Mouse (Mus musculus) thymus, postnatal 14 days (tissue): Measurements from ENCODE around the gene Capn12.

Source experiments
- DNase-seq: peaks from one replicate; pipeline ENCODE4 v3.0.0; 2021

Capn12 gene

DNA sequence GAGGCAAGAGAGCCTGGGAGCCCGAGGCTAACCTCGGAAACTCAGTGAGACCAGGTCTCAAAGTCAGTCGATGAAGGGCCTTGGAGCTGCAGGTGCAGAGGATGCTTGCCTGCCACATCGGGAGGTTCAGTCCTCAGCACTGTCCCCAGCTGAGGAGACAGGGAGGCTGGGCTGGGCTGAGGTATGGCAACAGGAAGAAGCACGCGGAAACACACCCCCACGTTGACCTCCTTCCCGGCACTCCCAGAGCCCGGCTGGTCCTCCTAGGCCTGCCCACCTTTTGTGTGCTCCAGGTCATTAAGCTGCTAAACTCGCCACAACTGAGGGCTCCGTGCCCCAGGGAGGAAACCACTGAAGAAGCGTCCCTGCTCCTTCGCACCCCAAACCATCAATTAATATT, at the start of gene Capn12:
Gene Capn12, plus strand, starts transcription at position 224 of the 400 bp plus-strand sequence.
- peak; percentile 61 for DNase-seq

DNA sequence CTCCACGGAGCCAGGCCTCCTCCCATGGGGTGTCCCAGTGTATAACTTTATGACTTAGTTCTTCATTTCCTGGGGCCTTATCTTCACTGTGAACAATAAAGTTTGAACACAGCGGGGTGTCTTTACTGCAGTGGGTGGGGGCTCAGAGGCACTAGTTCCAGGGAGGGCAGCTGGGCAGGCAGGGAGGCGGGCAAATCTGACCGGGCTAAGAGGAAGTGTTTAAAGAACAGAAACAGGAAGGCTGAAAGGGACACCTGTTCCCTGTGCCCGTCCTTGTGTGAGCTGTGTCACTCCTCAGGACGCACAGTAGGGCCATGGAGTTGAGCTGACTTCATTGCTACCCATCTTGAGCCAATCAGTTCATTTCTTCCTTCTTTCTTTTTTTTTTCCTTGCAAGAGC, 49.1 kb upstream of the Capn12 start:
- no peak for DNase-seq

- no peak for DNase-seq
Observed at GRCm38 (mm10) chr7:28833723-28834347, 47.4 kb upstream of the Capn12 start, which contains the start of gene Lgals4. TSS of gene Lgals4 (plus strand) at chr7:28833854.

DNA sequence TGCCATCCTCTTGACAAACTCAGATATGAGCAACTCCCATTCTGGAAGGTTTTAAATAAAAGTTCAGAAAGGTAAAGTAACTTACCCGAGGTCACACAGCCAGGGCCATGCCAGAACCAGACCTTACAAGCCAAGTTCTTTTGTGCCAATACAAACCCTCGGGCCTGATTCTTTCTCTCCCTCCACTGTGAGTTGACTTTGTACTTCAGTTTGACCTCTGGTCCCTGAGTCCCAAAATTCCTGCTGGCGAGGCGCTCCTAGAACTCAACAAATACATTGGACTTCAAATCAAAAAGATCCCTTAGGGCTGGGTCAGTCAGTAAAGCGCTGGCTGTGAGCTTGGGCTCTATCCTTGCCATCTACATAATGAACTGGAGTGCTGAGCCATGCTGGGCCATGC, 44.3 kb upstream of the Capn12 start:
- DNase-seq: no peak

GRCm38 (mm10) chr7:28838331-28838730, 42.9 kb upstream of the Capn12 start:
- DNase-seq: no peak

DNA sequence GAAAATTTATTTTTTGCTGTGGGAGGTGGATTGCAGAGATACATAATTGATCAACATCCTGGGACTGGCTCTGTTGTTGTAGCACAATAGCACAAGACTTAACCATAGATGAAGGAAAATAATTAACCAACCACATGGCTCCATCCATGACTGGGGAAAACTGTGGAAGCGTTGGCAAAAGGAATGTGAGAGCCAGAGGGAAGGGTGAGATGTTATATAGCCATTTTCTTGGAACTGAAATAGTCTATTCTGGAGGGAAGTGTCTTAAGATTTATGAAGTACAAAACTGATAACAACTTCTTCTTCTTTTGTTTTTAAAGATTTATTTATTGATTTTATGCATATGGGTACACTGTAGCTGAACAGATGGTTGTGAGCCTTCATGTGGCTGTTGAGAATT, 33.9 kb upstream of the Capn12 start:
- no peak for DNase-seq

- no peak for DNase-seq
Observed at GRCm38 (mm10) chr7:28849700-28850236, 31.5 kb upstream of the Capn12 start.

DNA sequence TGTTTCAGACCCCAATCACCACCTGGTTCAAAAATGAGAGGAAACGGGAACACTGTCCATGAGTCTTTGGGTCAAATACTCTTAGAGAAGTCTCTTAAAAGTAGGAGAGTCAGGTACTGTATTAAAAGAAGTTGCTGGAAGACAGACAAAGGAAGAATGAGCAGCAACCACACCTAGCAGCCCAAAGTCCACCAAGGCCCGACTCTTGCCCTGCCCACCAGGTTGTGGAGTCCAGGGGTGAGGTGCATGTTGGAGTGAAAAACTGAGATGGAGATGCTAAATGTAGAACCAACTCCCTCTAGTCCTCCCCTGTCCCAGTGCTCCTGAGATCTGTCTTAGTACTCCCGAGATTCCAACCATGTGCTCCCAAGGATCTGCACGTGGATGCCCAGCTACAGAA, 30.6 kb upstream of the Capn12 start:
- no peak for DNase-seq

GRCm38 (mm10) chr7:28859953-28860352, 21.3 kb upstream of the Capn12 start:
- DNase-seq: no peak

GRCm38 (mm10) chr7:28860898-28861297, 20.3 kb upstream of the Capn12 start:
- DNase-seq: no peak

- no peak for DNase-seq
Observed at GRCm38 (mm10) chr7:28862817-28863499, 18.3 kb upstream of the Capn12 start.

GRCm38 (mm10) chr7:28863540-28863939, 17.7 kb upstream of the Capn12 start, which contains the start of gene Lgals7:
TSS of gene Lgals7 (plus strand) at chr7:28863853.
- no peak for DNase-seq

DNA sequence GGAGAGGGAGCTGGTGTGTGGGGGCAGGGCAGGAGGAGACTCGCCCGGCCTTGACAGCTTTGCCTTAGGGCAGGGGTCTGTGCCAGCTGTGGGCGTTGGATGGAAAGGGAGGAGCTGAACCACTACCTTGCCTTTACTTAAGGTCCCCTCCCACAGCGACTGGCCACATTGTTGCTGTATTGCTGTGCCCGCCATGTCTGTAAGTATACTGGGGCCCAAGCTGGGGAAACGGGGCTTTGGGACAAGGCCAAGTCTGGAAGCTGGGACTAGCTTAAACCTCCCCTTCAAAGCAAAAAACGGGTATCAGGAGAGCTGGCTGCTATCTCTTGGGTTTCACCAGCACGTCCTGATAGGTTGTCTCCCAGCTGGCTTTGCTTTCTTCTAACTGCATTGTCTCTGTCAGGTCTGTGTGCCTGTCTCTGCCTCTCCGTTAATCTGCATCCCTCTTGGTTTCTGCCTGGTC, 16.9 kb upstream of the Capn12 start:
- no peak for DNase-seq

- DNase-seq: peak; percentile 99
Observed at GRCm38 (mm10) chr7:28865481-28866300, 15.5 kb upstream of the Capn12 start.

- DNase-seq: no peak
Observed at GRCm38 (mm10) chr7:28866769-28867507, 14.3 kb upstream of the Capn12 start.

- peak; percentile 85 for DNase-seq
Observed at GRCm38 (mm10) chr7:28867508-28868340, 13.5 kb upstream of the Capn12 start.

DNA sequence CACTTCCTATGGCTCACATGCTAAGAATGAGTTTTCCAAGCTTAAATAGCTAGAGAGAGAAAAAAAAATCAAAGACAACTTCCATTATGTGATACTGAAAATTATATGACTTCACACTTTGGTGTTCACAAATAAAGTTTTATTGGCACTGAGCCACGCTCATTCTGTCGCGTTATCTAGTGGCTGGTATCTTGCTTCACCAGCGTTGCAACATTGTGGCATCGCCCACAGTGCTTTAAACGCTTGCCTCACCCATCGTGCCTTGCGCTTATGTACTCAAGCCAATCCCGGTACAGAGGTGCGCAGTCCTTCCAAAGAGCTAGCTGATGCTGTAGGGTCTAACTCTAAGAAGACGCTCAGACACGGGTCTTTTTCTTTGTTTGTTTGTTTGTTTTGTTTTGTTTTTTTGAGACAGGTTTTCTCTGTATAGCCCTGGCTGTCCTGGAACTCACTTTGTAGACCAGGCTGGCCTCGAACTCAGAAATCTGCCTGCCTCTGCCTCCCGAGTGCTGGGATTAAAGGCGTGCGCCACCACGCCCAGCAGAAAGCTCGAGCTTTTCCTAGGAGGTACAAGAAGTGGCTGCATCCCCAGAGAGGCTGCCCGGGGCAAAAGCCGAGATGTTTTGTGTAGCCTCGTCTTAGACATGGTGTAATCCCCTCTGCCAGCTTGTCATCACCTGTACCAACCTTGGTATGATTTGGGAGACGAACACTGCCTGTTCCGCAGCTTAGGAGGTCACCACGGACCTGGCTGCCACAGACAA, 10.1 kb upstream of the Capn12 start:
- no peak for DNase-seq

DNA sequence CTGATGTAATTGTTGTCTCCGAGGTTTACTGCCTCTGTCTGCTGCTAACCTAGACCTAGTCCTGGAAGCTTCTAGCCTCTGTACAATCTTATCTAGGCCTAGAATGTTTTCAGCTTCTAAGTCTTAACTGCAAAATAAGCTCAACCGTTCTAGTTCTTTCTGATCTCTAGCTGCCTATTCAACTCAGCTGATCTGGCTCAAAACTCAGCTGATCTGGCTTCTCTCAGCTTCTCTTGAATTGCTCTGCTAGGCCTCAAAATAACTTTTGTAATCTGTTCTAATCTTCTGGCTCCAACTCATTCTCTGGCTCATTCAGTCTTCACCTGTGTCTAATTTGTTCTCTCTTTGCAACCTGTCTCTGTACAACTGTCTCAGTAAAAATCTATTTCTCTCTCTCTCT, 6.7 kb upstream of the Capn12 start:
- no peak for DNase-seq

GRCm38 (mm10) chr7:28876099-28876498, 5.1 kb upstream of the Capn12 start:
- DNase-seq: no peak

GRCm38 (mm10) chr7:28877155-28877554, 4.1 kb upstream of the Capn12 start:
- DNase-seq: no peak

DNA sequence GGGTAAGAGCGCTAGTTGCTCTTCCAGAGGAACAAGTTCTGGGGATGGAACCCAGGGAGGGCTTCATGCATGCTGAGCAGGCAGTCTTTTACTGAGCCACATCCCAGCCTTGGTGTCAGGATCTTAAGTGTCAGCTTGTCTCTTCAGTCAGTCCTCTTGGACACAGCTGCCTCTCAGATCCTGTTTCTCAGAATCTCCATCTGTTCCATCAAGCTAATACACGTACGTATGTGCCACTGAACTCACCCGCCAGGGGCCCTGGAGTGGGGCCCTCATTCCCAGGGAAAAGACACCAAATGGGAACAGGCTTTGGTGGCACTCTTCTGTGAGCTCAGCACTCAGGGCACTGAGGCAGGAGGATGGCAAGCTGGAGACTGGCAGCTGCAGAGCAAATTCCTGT, 3.4 kb upstream of the Capn12 start:
- no peak for DNase-seq
